Mouse (Mus musculus) forebrain, embryonic 12.5 days (tissue): Measurements from ENCODE around the gene Tomt. TPM values are rescaled to one million over a fixed set of nuclear protein-coding genes. Genes with fewer than 3 reads are reported as not detected.
"Not testable (repeated sequence)": the region's sequence is repeated elsewhere in the genome, so short reads cannot be mapped to it uniquely, and the experiment has no call there.

Experiments used
- ATAC-seq: fragments of 200-750 bp; cut with Nextera tagmentation; 2 replicates; pipeline ENCODE4 v1.8.0; 2017; ENCODE audit warnings: moderate TSS enrichment; ENCODE audit not compliant: low FRiP score
- H3K27ac ChIP-seq: fragments of 300-500 bp; sonication (generic); 2 replicates; pipeline ENCODE4 v1.5.1; 2016; ENCODE audit warnings: mild to moderate bottlenecking
- H3K27me3 ChIP-seq: fragments of 300-500 bp; sonication (generic); 2 replicates; pipeline ENCODE4 v1.6.1; 2016; ENCODE audit warnings: mild to moderate bottlenecking
- H3K36me3 ChIP-seq: fragments of 300-500 bp; sonication (generic); replicated peaks from 2 replicates; pipeline ENCODE4 v1.6.1; 2016; ENCODE audit warnings: mild to moderate bottlenecking
- H3K4me1 ChIP-seq: fragments of 300-500 bp; sonication (generic); 2 replicates; pipeline ENCODE4 v1.6.1; 2016
- H3K4me2 ChIP-seq: fragments of 300-500 bp; sonication (generic); 2 replicates; pipeline ENCODE4 v1.6.1; 2016; ENCODE audit warnings: mild to moderate bottlenecking, moderate library complexity
- H3K4me3 ChIP-seq: fragments of 300-500 bp; sonication (generic); replicated peaks from 2 replicates; pipeline ENCODE4 v1.5.1; 2016; ENCODE audit warnings: mild to moderate bottlenecking
- H3K9ac ChIP-seq: fragments of 300-500 bp; sonication (generic); 2 replicates; pipeline ENCODE4 v1.6.1; 2016; ENCODE audit warnings: mild to moderate bottlenecking
- H3K9me3 ChIP-seq: fragments of 300-500 bp; sonication (generic); 2 replicates; pipeline ENCODE4 v1.6.1; 2016
- WGBS: fragments of 180-500 bp; shearing (Covaris S2); methylation state at CpG from one replicate; pipeline ENCODE4 v1.1.7; 2016; 5-methylcytosine and 5-hydroxymethylcytosine counted together
- polyA plus RNA-seq: library from polyadenylated mRNA; unstranded; fragments of >200 nt; fragmentation: Nextera tagmentation; extraction: Ambion mirVana; gene quantifications from 2 replicates; pipeline ENCODE4 v1.2.1, GENCODE M21; 2016

Gene Tomt
- 0.68 and 0.77 TPM in 2 replicates for polyA plus RNA-seq

- H3K4me3 ChIP-seq: peak within 1 kb of the TSS; percentile 78
- H3K9me3 ChIP-seq: no peaks in the 10 kb centered on the region
- ATAC-seq: no peak
- H3K4me1 ChIP-seq: peaks cover 27% of the 10 kb centered on the region
- peaks cover 26% of the 10 kb centered on the region for H3K36me3 ChIP-seq
- H3K9ac ChIP-seq: peak within 1 kb of the TSS; percentile 83
- WGBS: 25% methylated on average over 11 of the region's 11 CpGs
- H3K4me2 ChIP-seq: peak within 1 kb of the TSS; percentile 69
- H3K27ac ChIP-seq: peak within 1 kb of the TSS; percentile 96
- H3K27me3 ChIP-seq: no peaks in the 10 kb centered on the region
Measured at GRCm38 (mm10) chr7:101906287-101906681, at the start of gene Tomt. Gene Tomt, minus strand, starts transcription at chr7:101906359.

GRCm38 (mm10) chr7:101955862-101956261 is 49.7 kb upstream of the Tomt start:
- H3K9me3 ChIP-seq: no peaks in the 10 kb centered on the region
- ATAC-seq: no peak
- H3K4me1 ChIP-seq: peaks cover 8% of the 10 kb centered on the region; the same call in 1 of the 2 replicates
- no peak overlapping the region for H3K27ac ChIP-seq
- peaks cover 3% of the 10 kb centered on the region; the same call in 1 of the 2 replicates for H3K36me3 ChIP-seq
- H3K4me3 ChIP-seq: no peak overlapping the region
- H3K4me2 ChIP-seq: no peak overlapping the region
- WGBS: 67% methylated on average over 4 of the region's 4 CpGs
- H3K9ac ChIP-seq: no peak overlapping the region
- no peaks in the 10 kb centered on the region for H3K27me3 ChIP-seq

GRCm38 (mm10) chr7:101955276-101955675 is 49.1 kb upstream of the Tomt start:
- no peak for ATAC-seq
- no peak overlapping the region for H3K27ac ChIP-seq
- H3K4me3 ChIP-seq: no peak overlapping the region
- no peak overlapping the region for H3K9ac ChIP-seq
- WGBS: 88% methylated on average over 2 of the region's 2 CpGs
- H3K4me1 ChIP-seq: peaks cover 8% of the 10 kb centered on the region; the same call in 1 of the 2 replicates
- no peak overlapping the region for H3K4me2 ChIP-seq
- H3K9me3 ChIP-seq: no peaks in the 10 kb centered on the region
- H3K36me3 ChIP-seq: peaks cover 3% of the 10 kb centered on the region; the same call in 1 of the 2 replicates
- no peaks in the 10 kb centered on the region for H3K27me3 ChIP-seq

- Histone ChIP-seq H3K27me3 (no peaks in the 10 kb centered on the region), H3K4me3 (no peak overlapping the region), H3K4me2 (no peak overlapping the region), H3K36me3 (peaks cover 3% of the 10 kb centered on the region; the same call in 1 of the 2 replicates), H3K27ac (no peak overlapping the region), H3K4me1 (no peaks in the 10 kb centered on the region), H3K9ac (no peak overlapping the region), H3K9me3 (no peaks in the 10 kb centered on the region)
- ATAC-seq: no peak
- 96% methylated on average over 2 of the region's 2 CpGs for WGBS
Measured at GRCm38 (mm10) chr7:101954163-101954562, 48.0 kb upstream of the Tomt start.

DNA sequence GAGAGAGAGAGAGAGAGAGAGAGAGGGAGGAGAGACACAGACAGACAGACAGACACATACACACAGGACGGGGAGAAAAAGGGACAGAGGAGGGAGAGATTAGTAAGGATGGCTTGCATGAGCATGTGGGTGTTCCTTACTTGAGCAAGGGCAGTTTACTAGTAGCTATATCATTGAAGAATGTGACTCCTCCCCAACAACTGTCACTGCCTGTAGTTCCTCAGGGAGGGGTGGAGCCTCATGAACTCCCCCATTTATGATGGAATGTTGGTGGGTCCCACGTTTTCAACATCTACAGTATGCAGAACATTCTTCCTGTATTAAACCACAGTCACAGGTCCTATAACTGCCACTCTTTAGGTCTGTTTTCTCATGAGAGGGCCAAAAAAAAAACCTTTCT is 45.9 kb upstream of the Tomt start:
- no peak overlapping the region for H3K4me2 ChIP-seq
- H3K9ac ChIP-seq: no peak overlapping the region
- no peak overlapping the region for H3K27ac ChIP-seq
- no peaks in the 10 kb centered on the region for H3K27me3 ChIP-seq
- H3K4me1 ChIP-seq: no peaks in the 10 kb centered on the region
- H3K4me3 ChIP-seq: no peak overlapping the region
- H3K36me3 ChIP-seq: peaks cover 3% of the 10 kb centered on the region; the same call in 1 of the 2 replicates
- ATAC-seq: no peak
- no peaks in the 10 kb centered on the region for H3K9me3 ChIP-seq
- WGBS: 73% methylated on average over 2 of the region's 2 CpGs

- Histone ChIP-seq H3K27ac (no peak overlapping the region), H3K4me1 (no peaks in the 10 kb centered on the region), H3K27me3 (no peaks in the 10 kb centered on the region), H3K9ac (no peak overlapping the region), H3K4me2 (no peak overlapping the region), H3K4me3 (no peak overlapping the region), H3K36me3 (peaks cover 3% of the 10 kb centered on the region; the same call in 1 of the 2 replicates), H3K9me3 (no peaks in the 10 kb centered on the region)
- no peak for ATAC-seq
- 92% methylated on average over 1 of the region's 1 CpGs for WGBS
Measured at GRCm38 (mm10) chr7:101951648-101952047, 45.5 kb upstream of the Tomt start.

GRCm38 (mm10) chr7:101949008-101949407 is 42.8 kb upstream of the Tomt start:
- 91% methylated on average over 5 of the region's 5 CpGs for WGBS
- not testable (repeated sequence) for H3K4me2 ChIP-seq, H3K9ac ChIP-seq, ATAC-seq, H3K9me3 ChIP-seq, H3K36me3 ChIP-seq, H3K27me3 ChIP-seq, H3K4me3 ChIP-seq, H3K4me1 ChIP-seq, H3K27ac ChIP-seq

- Histone ChIP-seq H3K4me3 (no peak overlapping the region), H3K4me2 (no peak overlapping the region), H3K9me3 (no peaks in the 10 kb centered on the region), H3K27ac (no peak overlapping the region), H3K27me3 (no peaks in the 10 kb centered on the region), H3K9ac (no peak overlapping the region), H3K36me3 (peaks cover 14% of the 10 kb centered on the region; the same call in 1 of the 2 replicates), H3K4me1 (peaks cover 13% of the 10 kb centered on the region)
- WGBS: 92% methylated on average over 4 of the region's 4 CpGs
- ATAC-seq: no peak
Measured at GRCm38 (mm10) chr7:101939758-101940157, 33.6 kb upstream of the Tomt start.

- no peaks in the 10 kb centered on the region for H3K27me3 ChIP-seq
- H3K27ac ChIP-seq: no peak overlapping the region
- no peak overlapping the region for H3K4me2 ChIP-seq
- no peak overlapping the region for H3K4me3 ChIP-seq
- no peak for ATAC-seq
- WGBS: 83% methylated on average over 2 of the region's 2 CpGs
- H3K36me3 ChIP-seq: peaks cover 14% of the 10 kb centered on the region; the same call in 1 of the 2 replicates
- peaks cover 17% of the 10 kb centered on the region for H3K4me1 ChIP-seq
- H3K9me3 ChIP-seq: no peaks in the 10 kb centered on the region
- H3K9ac ChIP-seq: no peak overlapping the region
Measured at GRCm38 (mm10) chr7:101938348-101938747, 32.2 kb upstream of the Tomt start.

DNA sequence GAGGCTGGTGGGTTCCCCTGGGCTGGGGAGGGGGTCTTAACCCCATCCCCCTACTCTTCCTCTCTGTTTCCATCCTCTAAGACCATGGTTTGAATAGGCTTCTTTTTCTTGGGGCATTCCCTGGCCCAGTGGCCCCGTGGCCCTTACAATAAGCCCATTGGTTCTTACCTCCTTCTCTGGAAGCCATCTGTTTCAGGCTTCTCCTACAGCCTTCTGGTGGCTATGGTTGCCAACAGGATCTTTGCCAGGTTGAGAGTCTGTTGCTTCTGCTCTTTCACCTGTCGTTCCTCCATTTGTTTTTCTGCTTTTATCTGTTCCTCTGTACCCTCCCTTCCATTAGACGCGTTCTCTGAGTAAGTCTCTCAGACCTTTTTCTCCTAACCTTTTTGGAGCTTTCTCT is 31.4 kb upstream of the Tomt start:
- ATAC-seq: no peak
- H3K9ac ChIP-seq: no peak overlapping the region
- peaks cover 20% of the 10 kb centered on the region for H3K4me1 ChIP-seq
- H3K27me3 ChIP-seq: no peaks in the 10 kb centered on the region
- 97% methylated on average over 4 of the region's 4 CpGs for WGBS
- no peak overlapping the region for H3K4me2 ChIP-seq
- H3K27ac ChIP-seq: no peak overlapping the region
- H3K4me3 ChIP-seq: no peak overlapping the region
- peaks cover 14% of the 10 kb centered on the region; the same call in 1 of the 2 replicates for H3K36me3 ChIP-seq
- no peaks in the 10 kb centered on the region for H3K9me3 ChIP-seq

GRCm38 (mm10) chr7:101936996-101937395 is 30.8 kb upstream of the Tomt start:
- no peak overlapping the region for H3K4me2 ChIP-seq
- H3K9ac ChIP-seq: no peak overlapping the region
- WGBS: 94% methylated on average over 4 of the region's 4 CpGs
- peaks cover 23% of the 10 kb centered on the region for H3K4me1 ChIP-seq
- H3K9me3 ChIP-seq: no peaks in the 10 kb centered on the region
- no peak for ATAC-seq
- no peaks in the 10 kb centered on the region for H3K27me3 ChIP-seq
- H3K4me3 ChIP-seq: no peak overlapping the region
- H3K36me3 ChIP-seq: peaks cover 14% of the 10 kb centered on the region; the same call in 1 of the 2 replicates
- no peak overlapping the region for H3K27ac ChIP-seq

- Histone ChIP-seq H3K4me1 (peaks cover 23% of the 10 kb centered on the region), H3K36me3 (peaks cover 14% of the 10 kb centered on the region; the same call in 1 of the 2 replicates), H3K4me2 (peak overlapping the region; percentile 74; the same call in 1 of the 2 replicates), H3K4me3 (no peak overlapping the region), H3K27me3 (no peaks in the 10 kb centered on the region), H3K9me3 (no peaks in the 10 kb centered on the region), H3K27ac (no peak overlapping the region), H3K9ac (no peak overlapping the region)
- ATAC-seq: no peak
- WGBS: 98% methylated on average over 4 of the region's 4 CpGs
Measured at GRCm38 (mm10) chr7:101935957-101936356, 29.8 kb upstream of the Tomt start.

DNA sequence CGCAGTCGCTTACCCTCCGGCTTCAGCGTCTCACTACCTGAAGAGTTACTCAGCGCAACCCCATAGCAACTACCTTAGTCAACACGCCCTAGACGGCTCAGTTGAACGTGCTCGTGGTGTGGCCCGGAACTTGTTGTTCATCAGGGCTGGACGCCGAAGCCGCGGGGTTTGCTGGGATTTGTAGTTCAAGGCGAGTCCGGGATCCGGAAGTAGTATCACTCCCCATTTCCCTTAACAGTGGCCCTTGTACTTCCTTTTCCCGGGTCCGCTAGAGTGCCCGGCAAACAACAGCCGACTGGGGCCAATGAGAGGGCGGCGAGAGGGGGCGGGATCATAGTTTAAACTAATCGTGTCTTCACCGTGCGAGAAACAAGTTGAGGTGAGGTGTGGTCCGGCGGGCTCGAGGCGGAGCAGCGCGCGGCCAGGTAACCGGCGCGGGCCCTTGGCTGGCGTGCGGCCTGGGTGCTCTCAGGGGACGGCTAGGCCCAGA is 27.6 kb upstream of the Tomt start, which contains the start of the genes Lrrc51 and Numa1:
Gene Lrrc51 (minus strand): TSS at position 145 of the 490 bp plus-strand sequence.
Gene Numa1 (plus strand): TSS at position 361 of the 490 bp plus-strand sequence.
- ATAC-seq: peak; percentile 98
- peak within 1 kb of the TSS; percentile 80 for H3K27ac ChIP-seq
- H3K27me3 ChIP-seq: no peaks in the 10 kb centered on the region
- peak within 1 kb of the TSS; percentile 74 for H3K4me2 ChIP-seq
- under 1% methylated on average over 40 of the region's 40 CpGs for WGBS
- peaks cover 23% of the 10 kb centered on the region for H3K4me1 ChIP-seq
- H3K9me3 ChIP-seq: no peaks in the 10 kb centered on the region
- H3K9ac ChIP-seq: peak within 1 kb of the TSS; percentile 85
- H3K36me3 ChIP-seq: peaks cover 10% of the 10 kb centered on the region; the same call in 1 of the 2 replicates
- H3K4me3 ChIP-seq: peak within 1 kb of the TSS; percentile 90
